Mouse (Mus musculus) retina, postnatal 1 day (tissue): Measurements from ENCODE around the gene B3gnt8.

Experiments used
- DNase-seq: peaks from one replicate; pipeline ENCODE4 v3.0.0-alpha.2; 2012

The B3gnt8 gene

GRCm38 (mm10) chr7:25619722-25619991 is 6.8 kb upstream of the B3gnt8 start:
- DNase-seq: no peak

- no peak for DNase-seq
These were observed 6.4 kb upstream of the B3gnt8 start for GRCm38 (mm10) chr7:25620101-25620500.

GRCm38 (mm10) chr7:25620751-25621150 is 5.7 kb upstream of the B3gnt8 start:
- no peak for DNase-seq

GRCm38 (mm10) chr7:25623857-25624370 is 2.5 kb upstream of the B3gnt8 start:
- DNase-seq: no peak

GRCm38 (mm10) chr7:25624851-25625250 is 1.6 kb upstream of the B3gnt8 start:
- DNase-seq: no peak

- DNase-seq: peak; percentile 25
These were observed 732 bp upstream of the B3gnt8 start for GRCm38 (mm10) chr7:25625594-25626250.

GRCm38 (mm10) chr7:25627431-25628322 is 1.2 kb downstream of the B3gnt8 start:
- DNase-seq: peak; percentile 59

- no peak for DNase-seq
These were observed 1.8 kb downstream of the B3gnt8 start for GRCm38 (mm10) chr7:25628323-25628620.

GRCm38 (mm10) chr7:25632679-25633078 is 6.2 kb downstream of the B3gnt8 start:
- no peak for DNase-seq

- no peak for DNase-seq
These were observed 9.9 kb downstream of the B3gnt8 start for GRCm38 (mm10) chr7:25636373-25636772.

GRCm38 (mm10) chr7:25637099-25637498 is 10.6 kb downstream of the B3gnt8 start:
- no peak for DNase-seq

GRCm38 (mm10) chr7:25639754-25640153 is 13.3 kb downstream of the B3gnt8 start:
- no peak for DNase-seq

GRCm38 (mm10) chr7:25644136-25644535 is 17.7 kb downstream of the B3gnt8 start:
- no peak for DNase-seq

GRCm38 (mm10) chr7:25644631-25645030 is 18.2 kb downstream of the B3gnt8 start:
- peak; percentile 43 for DNase-seq

GRCm38 (mm10) chr7:25645074-25645473 is 18.6 kb downstream of the B3gnt8 start:
- no peak for DNase-seq

- DNase-seq: no peak
These were observed 21.2 kb downstream of the B3gnt8 start for GRCm38 (mm10) chr7:25647574-25648123.

GRCm38 (mm10) chr7:25649839-25650238 is 23.4 kb downstream of the B3gnt8 start:
- no peak for DNase-seq

GRCm38 (mm10) chr7:25651281-25651680 is 24.8 kb downstream of the B3gnt8 start:
- DNase-seq: no peak

- DNase-seq: no peak
These were observed 25.8 kb downstream of the B3gnt8 start for GRCm38 (mm10) chr7:25652244-25652759.

GRCm38 (mm10) chr7:25655601-25656428 is 29.4 kb downstream of the B3gnt8 start:
- DNase-seq: no peak

GRCm38 (mm10) chr7:25657785-25658184 is 31.3 kb downstream of the B3gnt8 start:
- DNase-seq: no peak

- DNase-seq: peak; percentile 100
These were observed 32.4 kb downstream of the B3gnt8 start, which contains the start of the genes Bckdha and Exosc5 for GRCm38 (mm10) chr7:25658657-25659472. TSS of gene Bckdha (minus strand) at chr7:25658981. TSS of gene Exosc5 (plus strand) at chr7:25659164.
